Mouse (Mus musculus): ENCODE measurements at regions not wholly inside any gene's neighbourhood (a gene's known extent, or its start where the extent isn't known, plus 50 kb on each side); places are given as distances from the start of the nearest gene placed in this dataset.
"Not testable (repeated sequence)": the region's sequence is repeated elsewhere in the genome, so short reads cannot be mapped to it uniquely, and the experiment has no call there.

DNA sequence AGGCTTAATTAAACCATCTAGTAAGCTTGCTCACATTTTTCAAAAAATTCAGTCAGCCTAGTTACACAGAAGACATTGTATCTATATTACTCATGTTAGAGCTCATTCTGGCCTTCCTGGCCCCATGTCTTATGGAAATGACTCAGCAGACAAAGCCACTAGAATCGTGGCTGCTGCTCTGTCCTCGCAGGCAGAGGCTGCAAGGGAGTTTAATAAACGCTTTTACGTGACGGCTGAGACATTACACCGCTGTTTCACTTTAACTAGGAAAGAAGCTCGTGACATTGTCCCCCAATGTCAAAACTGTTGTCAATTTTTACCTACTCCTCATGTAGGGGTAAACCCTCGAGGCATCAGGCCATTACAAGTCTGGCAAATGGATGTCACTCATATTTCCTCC lies 132.5 kb upstream of the Tacstd2 start:
- not testable (repeated sequence) for DNase-seq

DNA sequence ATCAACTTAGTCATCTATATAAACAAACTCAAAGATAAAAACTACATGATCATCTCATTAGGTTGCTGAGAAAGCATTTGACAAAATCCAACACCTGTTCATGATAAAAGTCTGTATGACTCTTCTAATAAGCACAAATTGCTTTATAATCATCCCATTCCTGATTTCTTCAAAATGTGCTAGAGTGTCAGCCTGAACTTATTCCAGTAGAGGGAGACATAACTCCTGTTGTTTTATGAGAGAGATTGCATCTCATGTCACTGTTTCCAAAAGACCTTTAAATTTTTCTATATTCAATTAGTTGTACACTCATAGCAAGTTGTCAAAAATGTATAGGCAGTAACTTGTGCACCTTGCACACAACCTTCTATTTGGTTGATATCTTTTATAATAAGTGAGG lies 96.0 kb upstream of the Tacstd2 start:
- DNase-seq, result no peak

- DNase-seq, result no peak
These were observed 74.8 kb upstream of the Tacstd2 start for GRCm38 (mm10) chr6:67610402-67610801.

- not testable (repeated sequence) for DNase-seq
These were observed 73.9 kb upstream of the Tacstd2 start for GRCm38 (mm10) chr6:67609461-67609860.

Data from kidney, adult 18-20 months (tissue).